1 mouse cellular context compared by ENCODE assay signal in the genomic region with DNA sequence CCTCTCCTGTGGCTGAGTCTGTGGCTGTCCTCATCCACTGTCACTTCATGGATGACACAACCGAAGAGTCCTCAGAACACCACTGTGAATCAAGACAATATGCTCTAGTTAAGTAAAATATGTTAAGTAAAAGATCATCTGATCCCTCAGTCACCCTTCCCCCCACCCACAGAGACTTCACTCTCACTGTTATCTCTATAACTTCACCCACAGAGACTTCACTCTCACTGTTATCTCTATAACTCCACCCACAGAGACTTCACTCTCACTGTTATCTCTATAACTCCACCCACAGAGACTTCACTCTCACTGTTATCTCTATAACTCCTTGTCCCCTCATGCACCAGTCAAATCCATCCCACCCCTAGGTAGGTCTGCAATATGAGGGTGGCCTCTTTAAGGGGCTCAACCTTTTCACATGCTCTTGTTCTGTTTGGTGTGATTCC.
TF ChIP-seq lines count a peak whose summit lies in the region.

No protein-coding gene starts in this region.

TF ChIP-seq in MEL, 35 proteins besides CTCF, POLR2A, EP300 and RAD21 (continued from another document):
- 0 out of 2 replicates have a peak, but pooled peaks have one; percentile 53 for TF ChIP-seq BHLHE40 (IDR thresholded peaks at IDR 0.05; ENCODE audit: borderline replicate concordance, low read depth, low read length)
- peak; percentile 82 for TF ChIP-seq RCOR1 (IDR thresholded peaks at IDR 0.05; ENCODE audit: low read depth, low read length)
- TF ChIP-seq ZMIZ1 (IDR thresholded peaks at IDR 0.05; ENCODE audit: low read depth, low read length), result peak; percentile 26; the same call in 1 of the 2 replicates
- TF ChIP-seq NELFE (IDR thresholded peaks at IDR 0.05; ENCODE audit: low read depth, low read length), result peak; percentile 50
- peak; percentile 55; the same call in 1 of the 2 replicates for TF ChIP-seq USF1 (IDR thresholded peaks at IDR 0.05; ENCODE audit: low read depth, low read length)
- TF ChIP-seq MAFK (IDR thresholded peaks at IDR 0.05; ENCODE audit: borderline replicate concordance, low read depth, low read length), result peak; percentile 57; the same call in 1 of the 2 replicates
- peak; percentile 71; the same call in 1 of the 2 replicates for TF ChIP-seq POLR2AphosphoS2 (IDR thresholded peaks at IDR 0.05; ENCODE audit: low read length)
- TF ChIP-seq MAZ (IDR thresholded peaks at IDR 0.05; ENCODE audit: low read depth, low read length), result peak; percentile 70; the same call in 1 of the 2 replicates
- TF ChIP-seq TAL1 (IDR thresholded peaks at IDR 0.05; ENCODE audit: low read length), result peak; percentile 77; the same call in 1 of the 2 replicates
- peak; percentile 75; the same call in 1 of the 2 replicates for TF ChIP-seq MYC (IDR thresholded peaks at IDR 0.05; ENCODE audit: low read depth, low read length)
- TF ChIP-seq TBP (IDR thresholded peaks at IDR 0.05; ENCODE audit: low read depth, low read length), result peak; percentile 64
- 0 out of 2 replicates have a peak, but pooled peaks have one; percentile 39 for TF ChIP-seq KAT2A (conservative IDR thresholded peaks at IDR 0.05; ENCODE audit: low read depth, low read length)
- peak; percentile 60; the same call in 1 of the 2 replicates for TF ChIP-seq MYB (IDR thresholded peaks at IDR 0.05; ENCODE audit: low read depth, low read length)
- peak; percentile 73 for TF ChIP-seq CHD2 (IDR thresholded peaks at IDR 0.05; ENCODE audit: low read length)
- TF ChIP-seq POLR2AphosphoS5 (IDR thresholded peaks at IDR 0.05; ENCODE audit: borderline replicate concordance, low read depth, low read length), result no peak
- TF ChIP-seq ELF1 (IDR thresholded peaks at IDR 0.05; ENCODE audit: low read depth, low read length), result 0 out of 2 replicates have a peak, but pooled peaks have one; percentile 26
- TF ChIP-seq SIN3A (IDR thresholded peaks at IDR 0.05; ENCODE audit: low read length), result peak; percentile 76
